Mouse (Mus musculus) liver, embryonic 14.5 days (tissue): ENCODE results near the gene Samd8. TPM values are rescaled to one million over a fixed set of nuclear protein-coding genes. Genes with fewer than 3 reads are reported as not detected.
A peak's percentile ranks its signal among the peaks of the same experiment; 100 is the strongest.

ENCODE experiments used
- ATAC-seq: fragments of 200-750 bp; cut with Nextera tagmentation; 2 replicates; pipeline ENCODE4 v1.8.0; 2017; ENCODE audit warnings: moderate number of reproducible peaks, mild to moderate bottlenecking, moderate library complexity; ENCODE audit not compliant: insufficient read depth
- DNase-seq, 3 experiments: peaks; one replicate each; pipeline ENCODE4 v3.0.0-alpha.2; 2012 to 2013; ENCODE audit warnings: low read depth in 3 of 3, low spot score in 3 of 3
- H3K27ac ChIP-seq: fragments of 300-500 bp; sonication (generic); 2 replicates; pipeline ENCODE4 v1.5.1; 2014; ENCODE audit warnings: moderate library complexity, mild to moderate bottlenecking, control low read depth, inconsistent platforms
- H3K27me3 ChIP-seq: fragments of 300-500 bp; sonication (generic); 2 replicates; pipeline ENCODE4 v1.6.1; 2014; ENCODE audit warnings: mild to moderate bottlenecking, low read length, moderate library complexity; ENCODE audit not compliant: control insufficient read depth, insufficient read depth
- H3K36me3 ChIP-seq: fragments of 300-500 bp; sonication (generic); replicated peaks from 2 replicates; pipeline ENCODE4 v1.6.1; 2014; ENCODE audit warnings: low read depth; ENCODE audit not compliant: control insufficient read depth, insufficient read depth
- H3K4me1 ChIP-seq, 2 experiments: fragments of 200-500 bp in 1 of 2; fragments of 300-500 bp in 1 of 2; sonication (generic) in 1 of 2; replicated peaks; 2 replicates each; pipeline ENCODE4 v1.6.1; 2012 to 2014; ENCODE audit warnings: antibody characterized with exemption in 1 of 2, inconsistent platforms in 1 of 2, low read length in 1 of 2; ENCODE audit not compliant: control insufficient read depth in 2 of 2, insufficient read depth in 2 of 2
- H3K4me2 ChIP-seq: fragments of 300-500 bp; sonication (generic); 2 replicates; pipeline ENCODE4 v1.6.1; 2014; ENCODE audit warnings: low read depth, mild to moderate bottlenecking, control low read depth, moderate library complexity
- H3K4me3 ChIP-seq, 2 experiments: fragments of 200-500 bp in 1 of 2; fragments of 300-500 bp in 1 of 2; sonication (generic) in 1 of 2; 2 replicates each; pipeline ENCODE4 v1.5.1; 2012 to 2014; ENCODE audit warnings: low read depth in 2 of 2, low read length in 2 of 2, mild to moderate bottlenecking in 2 of 2, control low read depth in 1 of 2, inconsistent platforms in 1 of 2, moderate library complexity in 1 of 2; ENCODE audit not compliant: insufficient read depth in 1 of 2
- H3K9ac ChIP-seq: fragments of 300-500 bp; sonication (generic); replicated peaks from 2 replicates; pipeline ENCODE4 v1.6.1; 2014; ENCODE audit warnings: mild to moderate bottlenecking, control low read depth, moderate library complexity
- H3K9me3 ChIP-seq: fragments of 300-500 bp; sonication (generic); 2 replicates; pipeline ENCODE4 v1.6.1; 2016; ENCODE audit warnings: low read length, mixed read lengths; ENCODE audit not compliant: control insufficient read depth
- CTCF ChIP-seq: IDR thresholded peaks from 2 replicates; pipeline ENCODE4 v1.5.1; 2016; ENCODE audit warnings: antibody characterized with exemption, low read depth, control low read depth
- EP300 ChIP-seq: IDR thresholded peaks from 2 replicates; pipeline ENCODE4 v1.6.1; 2016; ENCODE audit warnings: antibody characterized with exemption, low read depth
- WGBS: fragments of 180-500 bp; shearing (Covaris S2); extraction: QIAGEN DNeasy Blood & Tissue Kit; methylation state at CpG from one replicate; pipeline ENCODE4 v1.1.7; 2014; ENCODE audit not compliant: insufficient replicate concordance; 5-methylcytosine and 5-hydroxymethylcytosine counted together
- polyA plus RNA-seq, 2 experiments: library from polyadenylated mRNA; depleted of rRNA in 1 of 2; stranded (reverse) in 1 of 2; unstranded in 1 of 2; fragments of >200 nt; fragmentation: Nextera tagmentation in 1 of 2; extraction: Ambion mirVana in 1 of 2; gene quantifications; 2 replicates each; pipeline versions ENCODE4 v1.2.1 to v1.2.3; 2012 to 2014

The Samd8 gene
- polyA plus RNA-seq, 2 experiments: 2.6 to 2.7 TPM

GRCm38 (mm10) chr14:21841819-21842592 is 91.7 kb downstream of the Samd8 start:
- ATAC-seq: no peak
- DNase-seq: no peak
- Histone ChIP-seq H3K4me3 (no peak overlapping the region), H3K36me3 (peaks cover 88% of the 10 kb centered on the region), H3K9ac (no peak overlapping the region), H3K4me2 (no peak overlapping the region), H3K27ac (no peak overlapping the region), H3K27me3 (no peaks in the 10 kb centered on the region), H3K9me3 (no peaks in the 10 kb centered on the region), H3K4me1 (peaks cover 7 to 10% of the 10 kb centered on the region in 2 experiments)
- WGBS: 71% methylated on average over 5 of the region's 5 CpGs
- TF ChIP-seq CTCF (peak; percentile 36), EP300 (no peak)

GRCm38 (mm10) chr14:21843263-21843662 is 92.9 kb downstream of the Samd8 start:
- no peak overlapping the region for H3K27ac ChIP-seq
- ATAC-seq (no peak), DNase-seq (no peak)
- peaks cover 77% of the 10 kb centered on the region for H3K36me3 ChIP-seq
- WGBS: 45% methylated on average over 6 of the region's 6 CpGs
- TF ChIP-seq EP300: no peak
- no peak for TF ChIP-seq CTCF
- H3K9me3 ChIP-seq: no peaks in the 10 kb centered on the region
- no peak overlapping the region for H3K4me3 ChIP-seq
- no peak overlapping the region for H3K4me2 ChIP-seq
- peaks cover 12 to 13% of the 10 kb centered on the region in 2 experiments for H3K4me1 ChIP-seq
- no peak overlapping the region for H3K9ac ChIP-seq
- H3K27me3 ChIP-seq: no peaks in the 10 kb centered on the region

GRCm38 (mm10) chr14:21846827-21847380 is 96.6 kb downstream of the Samd8 start:
- Histone ChIP-seq H3K4me1 (peaks cover 37 to 39% of the 10 kb centered on the region in 2 experiments), H3K9ac (peak overlapping the region; percentile 76), H3K9me3 (no peaks in the 10 kb centered on the region), H3K36me3 (peaks cover 42% of the 10 kb centered on the region), H3K4me2 (peak overlapping the region; percentile 99), H3K27me3 (no peaks in the 10 kb centered on the region), H3K4me3 (peak overlapping the region; percentile 6 to 61; a peak in 3 of 4 replicates), H3K27ac (no peak overlapping the region)
- no peak for DNase-seq
- ATAC-seq: no peak
- no peak for TF ChIP-seq CTCF
- TF ChIP-seq EP300: no peak
- WGBS: 10% methylated on average over 10 of the region's 10 CpGs

GRCm38 (mm10) chr14:21847381-21848165 is 97.2 kb downstream of the Samd8 start:
- Histone ChIP-seq H3K9ac (peak overlapping the region; percentile 76), H3K36me3 (peaks cover 35% of the 10 kb centered on the region), H3K4me1 (peaks cover 41 to 44% of the 10 kb centered on the region in 2 experiments), H3K9me3 (no peaks in the 10 kb centered on the region), H3K4me3 (peak overlapping the region; percentile 61), H3K4me2 (peak overlapping the region; percentile 99), H3K27me3 (no peaks in the 10 kb centered on the region), H3K27ac (peak overlapping the region; percentile 47)
- DNase-seq (no peak), ATAC-seq (no peak)
- under 1% methylated on average over 50 of the region's 50 CpGs for WGBS
- TF ChIP-seq CTCF (no peak), EP300 (no peak)

Other genes starting within 250 kb of the Samd8 start
- not detected in 2 replicates for gene Dupd1, start 36.0 kb upstream of the Samd8 start, polyA plus RNA-seq (2012; rRNA removed)
- not detected in 2 replicates for gene Dupd1, start 36.0 kb upstream of the Samd8 start, polyA plus RNA-seq (2014; fragmentation: Nextera tagmentation; extraction: Ambion mirVana)
- gene Dusp13, start 650 bp downstream of the Samd8 start, polyA plus RNA-seq (2012; rRNA removed): 0.04 TPM in 1 of 2 replicates, not detected in the other
- gene Dusp13, start 650 bp downstream of the Samd8 start, polyA plus RNA-seq (2014; fragmentation: Nextera tagmentation; extraction: Ambion mirVana): not detected in 2 replicates
- gene Vdac2, start 74.7 kb downstream of the Samd8 start, polyA plus RNA-seq (2012; rRNA removed): 54.2 and 80.9 TPM in 2 replicates
- gene Vdac2, start 74.7 kb downstream of the Samd8 start, polyA plus RNA-seq (2014; fragmentation: Nextera tagmentation; extraction: Ambion mirVana): 126 and 134 TPM in 2 replicates
- 12.0 and 14.3 TPM in 2 replicates for gene Comtd1, start 98.4 kb downstream of the Samd8 start, polyA plus RNA-seq (2012; rRNA removed)
- 24.4 and 25.8 TPM in 2 replicates for gene Comtd1, start 98.4 kb downstream of the Samd8 start, polyA plus RNA-seq (2014; fragmentation: Nextera tagmentation; extraction: Ambion mirVana)
- 0.77 and 0.90 TPM in 2 replicates for gene Zfp503, start 239.1 kb downstream of the Samd8 start, polyA plus RNA-seq (2012; rRNA removed)
- 0.24 and 0.43 TPM in 2 replicates for gene Zfp503, start 239.1 kb downstream of the Samd8 start, polyA plus RNA-seq (2014; fragmentation: Nextera tagmentation; extraction: Ambion mirVana)